Comparison of ENCODE assay signal across 8 mouse cellular contexts in the genomic region with DNA sequence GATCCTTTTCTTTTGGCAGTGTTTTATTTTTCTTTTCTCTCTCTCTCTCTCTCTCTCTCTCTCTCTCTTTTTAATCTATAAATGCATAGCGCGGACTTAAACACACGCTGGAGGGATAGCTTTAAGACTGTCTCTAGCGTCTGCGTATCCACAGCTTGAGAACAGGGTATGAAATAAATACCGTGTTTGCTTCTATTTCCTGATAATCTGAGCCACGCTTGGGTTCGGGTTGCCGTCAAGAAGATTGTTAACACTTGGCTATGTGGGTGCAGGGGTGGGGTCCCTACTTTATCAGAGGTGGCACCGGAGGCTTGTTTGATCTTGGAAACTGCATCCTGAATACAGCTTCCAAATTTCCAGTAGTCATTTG. TPM values are rescaled to one million over a fixed set of nuclear protein-coding genes. Genes with fewer than 3 reads are reported as not detected.
DNase-seq lines count a peak whose midpoint lies in the region; ATAC-seq lines count a peak whose summit lies in the region.

No protein-coding gene starts in this region.

- whole genome bisulfite sequencing in heart, embryonic 11.5 days (ENCODE audit: insufficient replicate concordance): 8% methylated on average over 10 of the region's 10 CpGs
- WGBS in forebrain, embryonic 14.5 days: 4% methylated on average over 10 of the region's 10 CpGs
- WGBS in limb, embryonic 15.5 days: 5% methylated on average over 10 of the region's 10 CpGs

- no peaks in the 10 kb centered on the region for H3K9me3 ChIP-seq in heart, embryonic 11.5 days (replicated peaks; ENCODE audit: control insufficient read depth, low read length)
- no peaks in the 10 kb centered on the region for H3K9me3 ChIP-seq in forebrain, embryonic 14.5 days (replicated peaks; ENCODE audit: control insufficient read depth, low read length)
- no peaks in the 10 kb centered on the region for H3K9me3 ChIP-seq in limb, embryonic 15.5 days

- H3K36me3 ChIP-seq in heart, embryonic 11.5 days (ENCODE audit: control insufficient read depth, insufficient read depth, low read length): no peaks in the 10 kb centered on the region
- no peaks in the 10 kb centered on the region for H3K36me3 ChIP-seq in forebrain, embryonic 14.5 days (ENCODE audit: control insufficient read depth, insufficient read depth, low read length)
- H3K36me3 ChIP-seq in limb, embryonic 15.5 days: no peaks in the 10 kb centered on the region

- no peak for DNase-seq in heart, postnatal 36 days
- peak; percentile 1 for DNase-seq in Muller cell, postnatal 12 days (ENCODE audit: inconsistent ontology term)
- peak; percentile 65 for DNase-seq in forebrain, embryonic 14.5 days (ENCODE audit: low spot score)
- no peak for DNase-seq in adrenal gland, postnatal 4 days (ENCODE audit: low spot score in 2 of 2)
- DNase-seq in cerebellum, adult 11-12 months: no peak
- no peak for DNase-seq in kidney, postnatal 36 days

- peak overlapping the region; percentile 48 for H3K4me3 ChIP-seq in heart, embryonic 11.5 days (ENCODE audit: low read depth, low read length)
- peak overlapping the region; percentile 42 for H3K4me3 ChIP-seq in forebrain, embryonic 14.5 days (ENCODE audit: low read depth, low read length)
- H3K4me3 ChIP-seq in limb, embryonic 15.5 days: peak overlapping the region; percentile 33

- no peak for ATAC-seq in heart, embryonic 11.5 days (replicated peaks; ENCODE audit: insufficient number of reproducible peaks, low FRiP score, low TSS enrichment)
- peak; percentile 60 for ATAC-seq in forebrain, embryonic 14.5 days
- ATAC-seq in limb, embryonic 15.5 days (ENCODE audit: insufficient number of reproducible peaks, low FRiP score, low TSS enrichment, low read depth): no peak

- peak overlapping the region; percentile 75 for H3K4me2 ChIP-seq in heart, embryonic 11.5 days
- peak overlapping the region; percentile 56 for H3K4me2 ChIP-seq in forebrain, embryonic 14.5 days (ENCODE audit: low read length)
- H3K4me2 ChIP-seq in limb, embryonic 15.5 days: peak overlapping the region; percentile 51

- H3K27me3 ChIP-seq in heart, embryonic 11.5 days (ENCODE audit: control insufficient read depth, insufficient read depth, low read length): no peaks in the 10 kb centered on the region
- H3K27me3 ChIP-seq in forebrain, embryonic 14.5 days (replicated peaks; ENCODE audit: control insufficient read depth, insufficient read depth, low read length): no peaks in the 10 kb centered on the region
- H3K27me3 ChIP-seq in limb, embryonic 15.5 days: no peaks in the 10 kb centered on the region

- 0 out of 2 replicates have a peak overlapping the region, but pooled peaks have one; percentile 43 for H3K9ac ChIP-seq in heart, embryonic 11.5 days (ENCODE audit: low read depth, low read length)
- peak overlapping the region; percentile 58 for H3K9ac ChIP-seq in forebrain, embryonic 14.5 days (ENCODE audit: low read length)
- no peak overlapping the region for H3K9ac ChIP-seq in limb, embryonic 15.5 days

- no peaks in the 10 kb centered on the region for H3K4me1 ChIP-seq in heart, embryonic 11.5 days (ENCODE audit: control insufficient read depth, insufficient read depth, low read length)
- H3K4me1 ChIP-seq in forebrain, embryonic 14.5 days (ENCODE audit: control insufficient read depth, insufficient read depth, low read length): no peaks in the 10 kb centered on the region; the same call in 1 of the 2 replicates
- H3K4me1 ChIP-seq in limb, embryonic 15.5 days: peaks cover 4% of the 10 kb centered on the region; the same call in 1 of the 2 replicates

- intact Hi-C loops in heart, postnatal 36 days (cut with DNase I): no loop called here

- no peak overlapping the region for H3K27ac ChIP-seq in heart, embryonic 11.5 days (ENCODE audit: low read depth, low read length)
- no peak overlapping the region for H3K27ac ChIP-seq in forebrain, embryonic 14.5 days (ENCODE audit: low read depth, low read length)
- H3K27ac ChIP-seq in limb, embryonic 15.5 days: no peak overlapping the region

RNA-seq across cellular contexts. Expression of gene Lrrtm4, which starts 1.2 kb away (rescaled TPM):
- polyA plus RNA-seq in heart, embryonic 11.5 days (2014; fragmentation: Nextera tagmentation; extraction: Ambion mirVana): 1.7 and 2.1 TPM in 2 replicates
- not detected for total RNA-seq in heart, postnatal 36 days (2021)
- polyA plus RNA-seq in forebrain, embryonic 14.5 days (2014; fragmentation: Nextera tagmentation; extraction: Ambion mirVana): 14.8 and 18.4 TPM in 2 replicates
- 2.6 and 4.4 TPM in 2 replicates for polyA plus RNA-seq in limb, embryonic 15.5 days (2015; fragmentation: Nextera tagmentation; extraction: Ambion mirVana)
- total RNA-seq in adrenal gland, postnatal 4 days (2021): 1 to 10 TPM; 4.3 to 4.4 TPM

Comparison
In these comparisons a context has a peak if more than half of its experiments do, and no peak if none do; other contexts are left out.
1. DNase-seq: peak in Muller cell, postnatal 12 days (single experiment) and forebrain, embryonic 14.5 days (single experiment); none in heart, postnatal 36 days (0 of 2), adrenal gland, postnatal 4 days (0 of 2), cerebellum, adult 11-12 months (single experiment) and kidney, postnatal 36 days (0 of 2).
2. Peak in every context shown above with its lines, with median percentiles within 50 percentile points of each other: H3K4me2 ChIP-seq and H3K4me3 ChIP-seq.